Mouse (Mus musculus) spleen, adult 10 weeks (tissue): ENCODE data around the gene Lat2. TPM values are rescaled to one million over a fixed set of nuclear protein-coding genes. Genes with fewer than 3 reads are reported as not detected.

Experiments
- polyA plus RNA-seq: library from polyadenylated mRNA; stranded (reverse); fragments of 350-450 nt; fragmentation: Illumina TruSeq; extraction: RNeasy Lipid Tissue Mini Kit (QIAGEN cat#74804); gene quantifications from one replicate; pipeline ENCODE4 v1.2.3, GENCODE M21; 2015; ENCODE audit warnings: low replicate concordance; ENCODE audit not compliant: insufficient read depth

The Lat2 gene
- polyA plus RNA-seq, result 160 TPM

DNA sequence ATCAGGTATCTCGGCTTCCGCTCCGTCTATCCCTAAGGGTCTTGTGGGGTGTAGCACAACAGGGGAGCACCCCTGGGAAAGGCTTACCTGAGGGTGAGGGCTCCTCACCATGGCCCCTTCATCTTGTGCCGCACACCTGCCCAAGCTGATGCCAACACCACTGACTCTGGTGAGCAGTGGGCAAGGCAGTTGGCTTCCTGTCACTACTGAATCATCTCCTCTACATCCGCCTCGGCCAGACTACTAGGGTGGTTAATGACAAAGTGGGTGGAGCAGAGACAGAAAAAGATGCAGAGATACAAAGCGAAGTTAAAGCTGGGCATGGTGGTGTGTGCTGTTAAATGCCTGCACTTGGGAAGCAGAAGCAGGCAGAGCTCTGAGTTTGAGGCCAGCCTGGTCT is at the start of gene Lat2:
TSS of gene Lat2 (minus strand) at position 224 of the 400 bp plus-strand sequence.

DNA sequence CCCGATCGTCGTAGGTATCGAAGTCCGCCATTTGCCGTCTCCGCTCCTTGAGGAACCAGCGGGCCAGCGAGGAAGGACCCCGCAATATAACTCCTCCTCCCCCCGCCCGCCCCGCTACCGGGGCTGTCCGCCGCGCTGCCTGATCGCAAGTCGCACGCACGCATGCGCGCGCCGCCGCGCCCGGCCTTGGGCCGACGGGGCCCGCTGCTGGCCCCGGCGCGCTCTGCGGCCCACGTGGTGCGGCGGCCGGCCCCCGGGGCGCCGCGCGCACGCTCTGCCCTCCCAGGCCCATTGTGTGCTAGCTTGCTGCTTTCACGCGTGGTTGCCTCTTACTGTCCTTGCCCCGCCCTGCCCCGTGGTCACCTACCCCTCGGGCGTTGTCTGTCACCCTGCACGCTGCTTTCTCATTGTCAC is 24.5 kb upstream of the Lat2 start, which contains the start of gene Eif4h:
TSS of gene Eif4h (minus strand) at position 222 of the 414 bp plus-strand sequence.

GRCm38 (mm10) chr5:134581146-134581545 is 33.7 kb downstream of the Lat2 start, which contains the start of gene Rfc2:
TSS of gene Rfc2 (plus strand) at chr5:134581366.

GRCm38 (mm10) chr5:134560071-134560449 is 54.8 kb downstream of the Lat2 start, which contains the start of gene Syna:
TSS of gene Syna (minus strand) at chr5:134560171.

DNA sequence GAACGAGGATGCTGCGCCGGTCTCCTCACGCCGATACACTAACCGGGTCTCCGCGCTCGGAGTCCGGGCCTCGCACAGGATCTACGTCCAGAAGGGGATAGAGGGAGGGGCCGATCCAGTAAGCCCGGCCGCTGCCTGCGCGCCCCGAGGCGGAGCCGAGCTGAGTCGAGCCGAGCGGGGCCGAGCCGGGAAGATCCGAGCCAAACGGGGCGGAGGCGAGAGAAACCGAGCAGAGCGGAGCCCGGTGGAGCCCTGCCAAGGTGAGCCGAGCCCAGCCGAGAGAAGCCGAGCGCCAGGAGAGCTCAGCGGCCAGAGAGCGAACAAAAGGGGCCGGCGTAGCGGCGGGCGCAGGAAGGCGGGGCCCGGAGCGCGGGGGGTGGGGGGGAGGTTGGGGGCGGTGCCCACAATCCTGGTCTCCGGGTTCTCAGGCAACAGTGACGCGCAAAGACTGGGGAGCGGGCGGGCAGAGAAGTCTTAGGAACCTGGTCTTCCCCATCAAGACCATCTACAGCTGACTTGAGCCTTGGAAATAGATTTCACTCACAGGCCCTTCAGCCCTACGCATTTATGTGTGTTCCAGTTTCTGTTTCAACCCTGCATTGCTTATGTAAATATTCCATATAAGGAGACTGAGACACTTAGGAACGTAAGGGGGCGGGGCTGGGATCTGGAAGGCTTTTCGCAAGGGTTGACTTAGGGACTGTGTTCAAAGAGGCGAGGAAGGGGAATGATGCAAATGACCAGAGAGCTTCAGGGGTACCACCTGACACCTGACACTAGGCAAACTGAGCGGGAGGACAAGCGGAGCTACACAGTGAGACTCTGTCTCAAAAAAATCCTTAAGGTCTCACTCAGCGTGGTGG is 62.5 kb downstream of the Lat2 start, which contains the start of gene Clip2:
TSS of gene Clip2 (minus strand) at position 325 of the 863 bp plus-strand sequence.

Other genes with a start within 250 kb of the Lat2 start
- 18.7 TPM for gene Gtf2ird1, start 158.3 kb downstream of the Lat2 start, polyA plus RNA-seq
- 2.3 TPM for gene Clip2, start 62.6 kb downstream of the Lat2 start, polyA plus RNA-seq
- not detected for gene Syna, start 54.9 kb downstream of the Lat2 start, polyA plus RNA-seq
- 128 TPM for gene Rfc2, start 33.7 kb downstream of the Lat2 start, polyA plus RNA-seq
- gene Eif4h, start 24.5 kb upstream of the Lat2 start, polyA plus RNA-seq, result 179 TPM
- 9.2 TPM for gene Limk1, start 73.6 kb upstream of the Lat2 start, polyA plus RNA-seq
- gene Eln, start 132.3 kb upstream of the Lat2 start, polyA plus RNA-seq, result 12.5 TPM